35 mouse cellular contexts compared by ENCODE assay signal in genomic region chr10:117195748-117196147, GRCm38 (mm10). TPM values are rescaled to one million over a fixed set of nuclear protein-coding genes. Genes with fewer than 3 reads are reported as not detected.
DNase-seq lines count a peak whose midpoint lies in the region; ATAC-seq and TF ChIP-seq lines count a peak whose summit lies in the region.
"Had no signal": no experiment of that assay in that cellular context is flagged by ENCODE, and none has a peak within 500 bp of the region (broad histone marks: within the 10 kb centered on the region; RNA-seq: fewer than 3 reads in every experiment).

No protein-coding gene starts in this region.

- no peak overlapping the region for H3K27ac ChIP-seq in testis, adult 2 months (ENCODE audit: control insufficient read depth, insufficient read depth, low read depth, low read length)
- H3K27ac ChIP-seq in MEL (ENCODE audit: control insufficient read depth, low read depth, low read length), result no peak overlapping the region
- H3K27ac ChIP-seq in forebrain, embryonic 12.5 days, result no peak overlapping the region
- no peak overlapping the region for H3K27ac ChIP-seq in hindbrain, embryonic 12.5 days
- H3K27ac ChIP-seq: embryonic facial prominence, embryonic 10.5 days; forebrain, embryonic 13.5 days; hindbrain, embryonic 13.5 days; intestine, embryonic 15.5 days had no signal

- H3K4me1 ChIP-seq in testis, adult 2 months (ENCODE audit: control insufficient read depth, insufficient read depth, low read length), result peaks cover 8% of the 10 kb centered on the region
- H3K4me1 ChIP-seq in E14TG2a.4 (replicated peaks; ENCODE audit: low read depth, low read length), result peaks cover 15% of the 10 kb centered on the region
- no peaks in the 10 kb centered on the region for H3K4me1 ChIP-seq in MEL (ENCODE audit: control insufficient read depth in 1 of 2, insufficient read depth in 2 of 2, low read length in 2 of 2)
- peaks cover 5% of the 10 kb centered on the region; the same call in 1 of the 2 replicates for H3K4me1 ChIP-seq in forebrain, embryonic 12.5 days
- peaks cover 3% of the 10 kb centered on the region for H3K4me1 ChIP-seq in hindbrain, embryonic 12.5 days
- H3K4me1 ChIP-seq: forebrain, embryonic 13.5 days had no signal

- ATAC-seq in forebrain, embryonic 12.5 days (ENCODE audit: low FRiP score), result no peak
- ATAC-seq in hindbrain, embryonic 12.5 days (ENCODE audit: low FRiP score), result no peak
- ATAC-seq: forebrain, embryonic 13.5 days; forebrain, embryonic 16.5 days; hindbrain, embryonic 16.5 days had no signal

- TF ChIP-seq EP300 in MEL (IDR thresholded peaks at IDR 0.05; ENCODE audit: low read depth in 1 of 2, low read length in 2 of 2), result no peak

- H3K79me2 ChIP-seq in MEL (ENCODE audit: control insufficient read depth, insufficient read depth, low read length, poor library complexity), result no peaks in the 10 kb centered on the region

- no peaks in the 10 kb centered on the region for H3K27me3 ChIP-seq in testis, adult 2 months (ENCODE audit: control insufficient read depth, insufficient read depth, low read length)
- H3K27me3 ChIP-seq in E14TG2a.4 (ENCODE audit: insufficient read depth, low read length) (no peaks in the 10 kb centered on the region), MEL (ENCODE audit: control insufficient read depth in 1 of 2, insufficient read depth in 2 of 2, low read length in 2 of 2) (peaks cover 2 to 15% of the 10 kb centered on the region in 2 experiments)
- H3K27me3 ChIP-seq in forebrain, embryonic 12.5 days, result no peaks in the 10 kb centered on the region
- no peaks in the 10 kb centered on the region for H3K27me3 ChIP-seq in hindbrain, embryonic 12.5 days
- H3K27me3 ChIP-seq: embryonic facial prominence, embryonic 13.5 days; forebrain, embryonic 13.5 days; hindbrain, embryonic 13.5 days; intestine, embryonic 15.5 days had no signal

- WGBS in forebrain, embryonic 12.5 days, result 95% methylated on average over 4 of the region's 4 CpGs
- WGBS in hindbrain, embryonic 12.5 days, result 97% methylated on average over 4 of the region's 4 CpGs

- peak overlapping the region; percentile 44 for H3K4me3 ChIP-seq in testis, adult 2 months (ENCODE audit: control insufficient read depth, low read depth, low read length)
- H3K4me3 ChIP-seq in E14TG2a.4 (replicated peaks; ENCODE audit: low read length), result peak overlapping the region; percentile 62
- no peak overlapping the region for H3K4me3 ChIP-seq in MEL (ENCODE audit: control insufficient read depth in 1 of 2, insufficient read depth in 1 of 2, low read depth in 2 of 2, low read length in 2 of 2)
- H3K4me3 ChIP-seq in forebrain, embryonic 12.5 days (replicated peaks), result no peak overlapping the region
- no peak overlapping the region for H3K4me3 ChIP-seq in hindbrain, embryonic 12.5 days
- H3K4me3 ChIP-seq: embryonic facial prominence, embryonic 10.5 days; embryonic facial prominence, embryonic 13.5 days; erythroblast, embryonic 14.5 days; forebrain, embryonic 13.5 days; hindbrain, embryonic 13.5 days; intestine, embryonic 15.5 days had no signal

- no peak for TF ChIP-seq CTCF in testis, adult 2 months (IDR thresholded peaks at IDR 0.05; ENCODE audit: control insufficient read depth, insufficient read depth, insufficient replicate concordance, low read depth, low read length)
- TF ChIP-seq CTCF in E14TG2a.4 (conservative IDR thresholded peaks at IDR 0.05; ENCODE audit: low read length) (no peak), MEL (IDR thresholded peaks at IDR 0.05 in 2 of 3, conservative IDR thresholded peaks at IDR 0.05 in 1 of 3; ENCODE audit: control insufficient read depth in 1 of 3, insufficient read depth in 1 of 3, low read depth in 2 of 3, low read length in 3 of 3, poor library complexity in 1 of 3, severe bottlenecking in 1 of 3) (no peak)

- no peak; the same call in 1 of the 2 replicates for TF ChIP-seq POLR2A in testis, adult 2 months (IDR thresholded peaks at IDR 0.05; ENCODE audit: control insufficient read depth, low read depth, low read length)
- TF ChIP-seq POLR2A in MEL (IDR thresholded peaks at IDR 0.05; ENCODE audit: control insufficient read depth in 1 of 2, insufficient read depth in 1 of 2, low read depth in 1 of 2, low read length in 2 of 2, poor library complexity in 1 of 2), result no peak

- DNase-seq in testis, postnatal 14 days (ENCODE audit: low spot score), result no peak
- no peak for DNase-seq in MEL (ENCODE audit: low read depth, low spot score)
- no peak for DNase-seq in layer of hippocampus, postnatal 14 days (ENCODE audit: low spot score in 2 of 2)
- DNase-seq: adrenal gland, adult 2 months; adrenal gland, postnatal 14 days; B cell, adult 2 months; cerebellum, adult 11-12 months; cerebellum, adult 8-10 months; cerebellum, postnatal 10 days; cerebellum, postnatal 36 days; embryo, embryonic 11 days; gastrocnemius, postnatal 14 days; heart, adult 11 months had no signal

- H3K9me3 ChIP-seq in E14TG2a.4 (ENCODE audit: low read length), result no peaks in the 10 kb centered on the region
- H3K9me3 ChIP-seq in MEL (replicated peaks; ENCODE audit: insufficient read depth, low read length), result no peaks in the 10 kb centered on the region
- H3K9me3 ChIP-seq in forebrain, embryonic 12.5 days, result no peaks in the 10 kb centered on the region
- H3K9me3 ChIP-seq in hindbrain, embryonic 12.5 days (replicated peaks), result no peaks in the 10 kb centered on the region
- H3K9me3 ChIP-seq: embryonic facial prominence, embryonic 10.5 days; embryonic facial prominence, embryonic 13.5 days; forebrain, embryonic 13.5 days; hindbrain, embryonic 13.5 days; intestine, embryonic 15.5 days had no signal

- H3K9ac ChIP-seq in MEL (ENCODE audit: control insufficient read depth, low read depth, low read length, poor library complexity, severe bottlenecking), result no peak overlapping the region
- H3K9ac ChIP-seq in forebrain, embryonic 12.5 days, result no peak overlapping the region
- no peak overlapping the region for H3K9ac ChIP-seq in hindbrain, embryonic 12.5 days
- H3K9ac ChIP-seq: embryonic facial prominence, embryonic 13.5 days; forebrain, embryonic 13.5 days; hindbrain, embryonic 13.5 days; intestine, embryonic 15.5 days had no signal

- no peak for TF ChIP-seq RAD21 in MEL (IDR thresholded peaks at IDR 0.05; ENCODE audit: low read depth, low read length)

- H3K4me2 ChIP-seq in forebrain, embryonic 12.5 days, result no peak overlapping the region
- no peak overlapping the region for H3K4me2 ChIP-seq in hindbrain, embryonic 12.5 days (replicated peaks)
- H3K4me2 ChIP-seq: embryonic facial prominence, embryonic 13.5 days; forebrain, embryonic 13.5 days; heart, embryonic 11.5 days; hindbrain, embryonic 13.5 days; intestine, embryonic 15.5 days had no signal

- H3K36me3 ChIP-seq in testis, adult 2 months (ENCODE audit: control insufficient read depth, insufficient read depth, low read length), result no peaks in the 10 kb centered on the region
- H3K36me3 ChIP-seq in E14TG2a.4 (ENCODE audit: insufficient read depth, low read length) (no peaks in the 10 kb centered on the region), MEL (ENCODE audit: control insufficient read depth in 1 of 2, insufficient read depth in 2 of 2, low read length in 2 of 2) (no peaks in the 10 kb centered on the region)
- H3K36me3 ChIP-seq in forebrain, embryonic 12.5 days (replicated peaks), result no peaks in the 10 kb centered on the region
- no peaks in the 10 kb centered on the region for H3K36me3 ChIP-seq in hindbrain, embryonic 12.5 days
- H3K36me3 ChIP-seq: embryonic facial prominence, embryonic 10.5 days; embryonic facial prominence, embryonic 13.5 days; hindbrain, embryonic 13.5 days; intestine, embryonic 15.5 days had no signal

TF ChIP-seq in MEL, 35 proteins besides CTCF, POLR2A, EP300 and RAD21:
- TF ChIP-seq USF1 (IDR thresholded peaks at IDR 0.05; ENCODE audit: low read depth, low read length) (no peak), ZNF384 (IDR thresholded peaks at IDR 0.05; ENCODE audit: low read depth, low read length) (0 out of 2 replicates have a peak, but pooled peaks have one; percentile 10)

RNA-seq across cellular contexts. Expression of gene Yeats4, which starts 28.6 kb away (rescaled TPM):
- polyA plus RNA-seq in testis, adult 2 months (2012; rRNA removed), result 43.3 and 44.1 TPM in 2 replicates
- 61.8 and 69.4 TPM in 2 replicates for total RNA-seq in MEL (2012; rRNA removed)
- polyA plus RNA-seq in MEL (2012; ENCODE audit: insufficient read depth in 1 of 2, insufficient read length in 2 of 2, low read depth in 1 of 2, low replicate concordance in 2 of 2, missing spikeins in 1 of 2), result 100 to 1,000 TPM in 1 of 2 experiments, not detected in 1; 106 TPM
- polyA plus RNA-seq in forebrain, embryonic 12.5 days (2016; fragmentation: Nextera tagmentation; extraction: Ambion mirVana), result 140 and 144 TPM in 2 replicates
- 10 to 100 TPM; 44.1 to 46.6 TPM for total RNA-seq in layer of hippocampus, postnatal 14 days (2021)
- 112 and 134 TPM in 2 replicates for polyA plus RNA-seq in hindbrain, embryonic 12.5 days (2016; fragmentation: Nextera tagmentation; extraction: Ambion mirVana)

RNA-seq across cellular contexts. Expression of gene 9530003J23Rik, which starts 42.8 kb away (rescaled TPM):
- 0.18 and 0.33 TPM in 2 replicates for polyA plus RNA-seq in testis, adult 2 months (2012; rRNA removed)
- total RNA-seq in MEL (2012; rRNA removed), result not detected in 2 replicates
- polyA plus RNA-seq in MEL (2012; ENCODE audit: insufficient read depth in 1 of 2, insufficient read length in 2 of 2, low read depth in 1 of 2, low replicate concordance in 2 of 2, missing spikeins in 1 of 2), result not detected
- polyA plus RNA-seq in forebrain, embryonic 12.5 days (2016; fragmentation: Nextera tagmentation; extraction: Ambion mirVana), result not detected in 2 replicates
- not detected for total RNA-seq in layer of hippocampus, postnatal 14 days (2021)
- not detected in 2 replicates for polyA plus RNA-seq in hindbrain, embryonic 12.5 days (2016; fragmentation: Nextera tagmentation; extraction: Ambion mirVana)
- total RNA-seq: adrenal gland, adult 2 months; adrenal gland, postnatal 14 days; gastrocnemius, adult 18-20 months; gastrocnemius, postnatal 14 days; gastrocnemius, postnatal 4 days; heart, adult 8-10 months; heart, postnatal 25 days; hematopoietic stem cell, adult 5-6 weeks had no signal
- polyA plus RNA-seq: adrenal gland, adult 2 months; brain, embryonic 14.5 days; cortical plate, adult 2 months; embryonic facial prominence, embryonic 10.5 days; embryonic facial prominence, embryonic 13.5 days; erythroblast, embryonic 14.5 days; forebrain, embryonic 13.5 days; forebrain, embryonic 16.5 days; heart, embryonic 11.5 days; heart, embryonic 14.5 days; heart, postnatal 0 days; hindbrain, embryonic 16.5 days; intestine, embryonic 15.5 days had no signal

RNA-seq across cellular contexts. Expression of gene Frs2, which starts 47.4 kb away (rescaled TPM):
- 8.0 and 10.3 TPM in 2 replicates for polyA plus RNA-seq in testis, adult 2 months (2012; rRNA removed)
- 6.6 and 6.7 TPM in 2 replicates for total RNA-seq in MEL (2012; rRNA removed)
- polyA plus RNA-seq in MEL (2012; ENCODE audit: insufficient read depth in 1 of 2, insufficient read length in 2 of 2, low read depth in 1 of 2, low replicate concordance in 2 of 2, missing spikeins in 1 of 2), result 100 to 1,000 TPM in 1 of 2 experiments, 10 to 100 TPM in 1; 11.8 to 129 TPM
- 23.6 and 25.6 TPM in 2 replicates for polyA plus RNA-seq in forebrain, embryonic 12.5 days (2016; fragmentation: Nextera tagmentation; extraction: Ambion mirVana)
- total RNA-seq in layer of hippocampus, postnatal 14 days (2021), result 10 to 100 TPM; 28.0 to 30.0 TPM
- polyA plus RNA-seq in hindbrain, embryonic 12.5 days (2016; fragmentation: Nextera tagmentation; extraction: Ambion mirVana), result 25.3 and 31.7 TPM in 2 replicates

Comparison
In these comparisons a context has a peak if more than half of its experiments do, and no peak if none do; other contexts are left out.
1. H3K4me3 ChIP-seq: peak in testis, adult 2 months (single experiment) and E14TG2a.4 (single experiment); none in MEL (0 of 2), forebrain, embryonic 12.5 days (single experiment) and hindbrain, embryonic 12.5 days (single experiment).